Mouse (Mus musculus) heart, postnatal 0 days (tissue): Measurements from ENCODE around the gene Gm4756. TPM values are rescaled to one million over a fixed set of nuclear protein-coding genes. Genes with fewer than 3 reads are reported as not detected.
A peak's percentile ranks its signal among the peaks of the same experiment; 100 is the strongest.

Experiments
- ATAC-seq: fragments of 200-750 bp; cut with Nextera tagmentation; 2 replicates; pipeline ENCODE4 v1.8.0; 2017; ENCODE audit warnings: low read depth, moderate number of reproducible peaks, moderate library complexity; ENCODE audit not compliant: insufficient read depth
- DNase-seq: peaks from one replicate; pipeline ENCODE4 v3.0.0-alpha.2; 2016; ENCODE audit warnings: low spot score
- H3K27ac ChIP-seq: fragments of 300-500 bp; sonication (generic); 2 replicates; pipeline ENCODE4 v1.5.1; 2014; ENCODE audit warnings: low read depth, mild to moderate bottlenecking
- H3K27me3 ChIP-seq: fragments of 300-500 bp; sonication (generic); 2 replicates; pipeline ENCODE4 v1.6.1; 2014; ENCODE audit warnings: low read length, mixed read lengths; ENCODE audit not compliant: control insufficient read depth, insufficient read depth
- H3K36me3 ChIP-seq: fragments of 300-500 bp; sonication (generic); replicated peaks from 2 replicates; pipeline ENCODE4 v1.6.1; 2014; ENCODE audit warnings: low read length, mixed read lengths; ENCODE audit not compliant: control insufficient read depth, insufficient read depth
- H3K4me1 ChIP-seq: fragments of 300-500 bp; sonication (generic); 2 replicates; pipeline ENCODE4 v1.6.1; 2014; ENCODE audit warnings: antibody characterized with exemption; ENCODE audit not compliant: control insufficient read depth, insufficient read depth
- H3K4me2 ChIP-seq: fragments of 300-500 bp; sonication (generic); 2 replicates; pipeline ENCODE4 v1.6.1; 2014; ENCODE audit warnings: low read depth, mild to moderate bottlenecking, low read length, moderate library complexity
- H3K4me3 ChIP-seq: fragments of 300-500 bp; sonication (generic); 2 replicates; pipeline ENCODE4 v1.5.1; 2014; ENCODE audit warnings: low read depth, low read length
- H3K9ac ChIP-seq: fragments of 300-500 bp; sonication (generic); replicated peaks from 2 replicates; pipeline ENCODE4 v1.6.1; 2014; ENCODE audit warnings: low read depth, low read length, mixed read lengths
- H3K9me3 ChIP-seq: fragments of 300-500 bp; sonication (generic); replicated peaks from 2 replicates; pipeline ENCODE4 v1.6.1; 2016; ENCODE audit warnings: low read length; ENCODE audit not compliant: control insufficient read depth
- CTCF ChIP-seq: IDR thresholded peaks from 2 replicates; pipeline ENCODE4 v1.5.1; 2016; ENCODE audit warnings: antibody characterized with exemption, control low read depth, low read depth
- EP300 ChIP-seq: IDR thresholded peaks from 2 replicates; pipeline ENCODE4 v1.6.1; 2016; ENCODE audit warnings: antibody characterized with exemption, low read depth
- WGBS: fragments of 180-500 bp; shearing (Covaris S2); extraction: QIAGEN DNeasy Blood & Tissue Kit; methylation state at CpG from one replicate; pipeline ENCODE4 v1.1.7; 2014; 5-methylcytosine and 5-hydroxymethylcytosine counted together
- polyA plus RNA-seq: library from polyadenylated mRNA; unstranded; fragments of >200 nt; fragmentation: Nextera tagmentation; extraction: Ambion mirVana; gene quantifications from 2 replicates; pipeline ENCODE4 v1.2.1, GENCODE M21; 2015
- total RNA-seq: library from RNA; depleted of rRNA; stranded (reverse); fragments of >200 nt; gene quantifications from 2 replicates; pipeline ENCODE4 v1.2.3, GENCODE M21; 2014; ENCODE audit warnings: low replicate concordance

The Gm4756 gene
- total and polyA plus RNA-seq, 2 experiments from 2014 or later, result not detected

DNA sequence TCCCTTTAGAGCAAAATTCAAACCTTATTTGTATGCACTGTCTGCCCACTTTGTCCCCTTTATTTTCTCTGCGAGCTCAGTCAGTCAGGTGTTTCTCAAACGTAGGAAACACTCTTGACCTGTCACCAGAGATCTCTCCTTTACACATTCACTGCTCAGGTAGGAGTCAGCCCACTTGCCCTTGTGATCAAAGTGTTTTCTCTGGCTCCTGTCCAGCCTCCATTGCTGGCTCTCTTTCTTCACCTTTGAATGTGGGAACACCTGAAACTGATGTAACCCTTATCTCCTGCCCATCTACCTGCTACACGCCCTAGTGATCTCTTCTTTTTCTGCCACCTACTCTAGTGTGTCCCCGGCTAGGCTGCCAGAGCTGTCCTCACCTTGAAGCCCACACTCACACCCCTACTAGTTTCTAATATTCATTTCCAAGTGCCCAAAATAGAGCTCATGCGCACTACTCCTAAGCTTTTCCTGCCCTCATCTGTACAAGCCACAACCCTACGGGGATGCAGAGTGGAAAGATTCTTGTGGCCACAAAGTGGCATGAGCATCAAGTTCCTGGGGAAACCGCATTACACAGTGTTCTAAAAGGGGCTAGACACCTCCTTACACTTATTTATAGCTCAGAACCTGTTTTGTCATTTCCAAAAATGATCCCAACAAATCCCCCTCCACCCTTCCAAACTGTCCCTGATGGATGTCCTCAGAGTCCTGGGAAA, 24.8 kb upstream of the Gm4756 start:
- peak overlapping the region; percentile 62 for H3K27ac ChIP-seq
- peaks cover 8% of the 10 kb centered on the region for H3K4me1 ChIP-seq
- no peaks in the 10 kb centered on the region for H3K27me3 ChIP-seq
- H3K36me3 ChIP-seq, result no peaks in the 10 kb centered on the region
- WGBS, result 36% methylated on average over 7 of the region's 7 CpGs
- peak; percentile 89 for ATAC-seq
- peak; percentile 68 for DNase-seq
- no peak overlapping the region for H3K4me2 ChIP-seq
- no peak for TF ChIP-seq CTCF
- H3K9me3 ChIP-seq, result peaks cover under 1% of the 10 kb centered on the region; the same call in 1 of the 2 replicates
- H3K4me3 ChIP-seq, result no peak overlapping the region
- H3K9ac ChIP-seq, result no peak overlapping the region

DNA sequence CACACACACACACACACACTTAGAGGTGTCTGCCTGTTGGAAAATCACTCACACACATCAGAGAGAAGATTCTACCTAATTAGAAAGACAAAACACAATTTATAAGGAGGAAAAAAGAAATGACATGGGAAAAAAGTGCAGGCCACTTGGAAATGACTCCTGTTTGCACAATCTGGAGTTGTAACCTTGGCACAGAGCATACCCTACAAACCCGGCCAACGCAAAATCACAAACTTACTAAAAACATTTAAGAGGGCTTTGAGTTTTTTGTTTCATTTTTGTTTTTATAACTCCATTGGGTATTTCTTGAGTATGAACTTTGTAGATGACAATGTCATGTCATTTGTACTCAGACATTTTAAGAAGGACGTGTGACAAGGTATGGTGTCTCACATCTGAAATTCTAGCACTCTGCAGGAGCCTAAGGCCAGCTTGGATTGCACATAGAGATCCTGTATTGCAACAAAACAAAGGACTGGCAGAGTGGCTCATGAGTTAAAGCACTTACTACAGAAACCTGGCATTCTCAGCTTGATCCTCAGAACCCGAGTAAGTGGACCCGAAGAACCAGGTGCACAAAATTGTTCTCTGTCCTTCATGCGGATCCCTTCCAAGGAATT, 22.2 kb upstream of the Gm4756 start:
- no peak overlapping the region for H3K27ac ChIP-seq
- no peak overlapping the region for H3K9ac ChIP-seq
- ATAC-seq, result no peak
- no peak overlapping the region for H3K4me3 ChIP-seq
- H3K36me3 ChIP-seq, result no peaks in the 10 kb centered on the region
- H3K9me3 ChIP-seq, result peaks cover 5% of the 10 kb centered on the region; the same call in 1 of the 2 replicates
- WGBS, result 87% methylated on average over 6 of the region's 6 CpGs
- H3K4me1 ChIP-seq, result peaks cover 14% of the 10 kb centered on the region
- no peak overlapping the region for H3K4me2 ChIP-seq
- no peak for DNase-seq
- TF ChIP-seq EP300 (no peak), CTCF (no peak)
- H3K27me3 ChIP-seq, result no peaks in the 10 kb centered on the region

DNA sequence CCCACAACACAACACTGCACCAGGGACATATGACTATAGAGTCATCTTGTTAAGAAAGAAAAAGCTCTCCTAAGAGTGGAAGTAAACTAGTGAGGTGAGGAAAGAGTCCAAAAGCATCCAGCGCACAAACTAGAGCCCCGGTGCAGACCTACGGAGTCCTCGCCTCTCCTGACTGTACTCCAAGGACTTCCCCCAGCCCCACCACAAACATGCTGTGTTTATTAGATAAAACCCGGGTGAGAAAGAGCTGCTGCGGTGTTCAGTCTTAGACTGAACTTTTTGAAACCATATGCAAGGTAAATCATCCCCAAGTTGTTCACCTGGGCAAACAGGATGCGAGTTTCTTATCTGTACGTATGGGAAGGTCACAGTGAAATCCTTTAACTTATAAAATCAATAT, 21.5 kb upstream of the Gm4756 start:
- ATAC-seq (no peak), DNase-seq (no peak)
- peaks cover 18% of the 10 kb centered on the region for H3K4me1 ChIP-seq
- no peak overlapping the region for H3K4me3 ChIP-seq
- peaks cover 5% of the 10 kb centered on the region; the same call in 1 of the 2 replicates for H3K9me3 ChIP-seq
- 80% methylated on average over 8 of the region's 8 CpGs for WGBS
- H3K27me3 ChIP-seq, result no peaks in the 10 kb centered on the region
- TF ChIP-seq EP300 (no peak), CTCF (no peak)
- H3K9ac ChIP-seq, result no peak overlapping the region
- H3K36me3 ChIP-seq, result no peaks in the 10 kb centered on the region
- H3K4me2 ChIP-seq, result no peak overlapping the region
- H3K27ac ChIP-seq, result no peak overlapping the region

DNA sequence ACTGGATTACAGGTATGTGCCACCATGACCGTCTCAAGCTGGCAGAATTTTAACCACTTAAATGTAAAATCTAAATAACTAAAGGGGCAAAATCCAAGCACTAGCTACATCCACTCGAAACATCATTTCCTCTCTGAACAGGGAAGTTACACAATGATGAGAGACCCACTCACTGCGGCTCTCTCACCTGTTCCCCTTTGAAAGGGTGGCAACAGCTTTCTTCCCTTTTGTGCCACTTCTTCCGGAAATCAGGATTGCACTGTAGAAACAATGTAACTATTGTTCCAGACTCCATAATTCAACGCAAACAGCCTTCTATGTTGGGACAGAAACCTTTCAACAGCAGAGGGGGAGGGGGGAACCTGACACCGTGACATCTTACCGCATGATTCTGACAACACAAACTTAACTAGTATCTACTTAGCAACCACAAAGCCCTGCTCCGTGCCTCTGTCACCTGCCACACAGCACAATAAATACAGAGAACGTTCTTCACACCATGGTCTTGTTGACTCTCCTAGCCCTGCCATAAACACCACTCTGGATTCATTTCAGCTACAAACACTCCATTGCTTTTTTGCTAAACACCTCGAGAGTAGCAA, 18.5 kb upstream of the Gm4756 start:
- Histone ChIP-seq H3K4me1 (peaks cover 17% of the 10 kb centered on the region), H3K9me3 (peaks cover 5% of the 10 kb centered on the region; the same call in 1 of the 2 replicates), H3K4me3 (no peak overlapping the region), H3K4me2 (no peak overlapping the region), H3K27ac (peak overlapping the region; percentile 22; the same call in 1 of the 2 replicates), H3K27me3 (no peaks in the 10 kb centered on the region), H3K36me3 (no peaks in the 10 kb centered on the region), H3K9ac (no peak overlapping the region)
- 56% methylated on average over 10 of the region's 10 CpGs for WGBS
- ATAC-seq (no peak), DNase-seq (no peak)
- TF ChIP-seq CTCF (no peak), EP300 (no peak)

DNA sequence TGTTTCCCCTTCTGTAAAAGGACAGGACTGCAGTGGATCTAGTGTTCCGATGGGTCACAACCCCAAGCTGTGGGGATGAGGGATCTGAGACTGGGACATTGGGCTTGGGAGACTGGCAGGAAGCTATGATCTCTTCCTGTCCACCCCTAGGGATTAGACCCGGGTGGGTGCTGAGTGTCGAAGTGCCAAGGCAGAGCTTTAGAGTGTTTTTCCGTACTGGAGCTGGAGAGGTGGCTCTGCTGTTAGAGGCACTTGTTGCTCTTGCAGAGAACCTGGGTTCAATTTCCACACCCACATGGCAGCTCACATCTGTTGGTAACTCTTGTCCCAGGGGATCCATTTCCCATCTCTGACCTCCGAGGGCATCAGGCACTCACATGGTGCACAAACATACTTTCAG, 16.6 kb upstream of the Gm4756 start:
- H3K9me3 ChIP-seq, result peaks cover 5% of the 10 kb centered on the region; the same call in 1 of the 2 replicates
- DNase-seq (no peak), ATAC-seq (no peak)
- H3K9ac ChIP-seq, result no peak overlapping the region
- WGBS, result 53% methylated on average over 5 of the region's 5 CpGs
- TF ChIP-seq EP300, result no peak
- TF ChIP-seq CTCF, result no peak
- peaks cover 17% of the 10 kb centered on the region for H3K4me1 ChIP-seq
- peak overlapping the region; percentile 92 for H3K27ac ChIP-seq
- no peak overlapping the region for H3K4me2 ChIP-seq
- H3K4me3 ChIP-seq, result no peak overlapping the region
- H3K36me3 ChIP-seq, result no peaks in the 10 kb centered on the region
- no peaks in the 10 kb centered on the region for H3K27me3 ChIP-seq
